16 mouse cellular contexts compared by ENCODE assay signal in the genomic region with DNA sequence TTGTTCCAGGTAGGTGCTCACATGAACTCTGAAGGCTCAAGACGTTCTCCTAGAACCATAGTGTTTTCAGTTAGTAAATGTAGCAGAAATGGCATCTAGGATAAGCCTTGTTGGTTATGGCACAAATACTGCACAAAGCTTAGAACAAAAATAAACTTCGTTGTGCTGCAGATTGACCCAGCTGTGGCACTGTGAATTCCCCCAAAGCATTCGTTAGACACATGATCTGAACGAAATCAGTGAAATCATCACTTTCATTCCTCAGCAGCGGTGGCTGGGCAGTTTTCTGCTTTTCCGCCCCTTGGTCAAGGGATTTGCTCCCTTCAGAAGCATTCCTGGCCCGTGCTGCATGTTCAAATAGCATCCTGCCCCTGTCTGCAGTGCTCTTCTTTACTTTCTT.
"Had no signal": no experiment of that assay in that cellular context is flagged by ENCODE, and none has a peak within 500 bp of the region (broad histone marks: within the 10 kb centered on the region; RNA-seq: fewer than 3 reads in every experiment).

No protein-coding gene starts in this region.

- H3K4me2 ChIP-seq: neural tube, embryonic 13.5 days; neural tube, embryonic 15.5 days; stomach, embryonic 15.5 days had no signal

- H3K4me1 ChIP-seq: neural tube, embryonic 13.5 days; neural tube, embryonic 15.5 days; stomach, embryonic 15.5 days had no signal

- H3K9me3 ChIP-seq: neural tube, embryonic 13.5 days; neural tube, embryonic 15.5 days; stomach, embryonic 15.5 days had no signal

- H3K9ac ChIP-seq: neural tube, embryonic 13.5 days; neural tube, embryonic 15.5 days; stomach, embryonic 15.5 days had no signal

- H3K27ac ChIP-seq: neural tube, embryonic 13.5 days; neural tube, embryonic 15.5 days; stomach, embryonic 15.5 days; stomach, postnatal 0 days had no signal

- H3K4me3 ChIP-seq: neural tube, embryonic 13.5 days; neural tube, embryonic 15.5 days; stomach, embryonic 15.5 days had no signal

- DNase-seq: retina, postnatal 1 day; right cerebral cortex, adult 18-20 months; right cerebral cortex, postnatal 14 days; right cerebral cortex, postnatal 25 days; right cerebral cortex, postnatal 4 days; spleen, adult 18-20 months; thymus, adult 18-20 months; thymus, adult 2 months; thymus, postnatal 14 days; thymus, postnatal 25 days; thymus, postnatal 36 days; thymus, postnatal 4 days had no signal

- H3K27me3 ChIP-seq: neural tube, embryonic 13.5 days; neural tube, embryonic 15.5 days; stomach, embryonic 15.5 days had no signal
